Mouse (Mus musculus) brain, embryonic 14.5 days (tissue): ENCODE data around the gene Slco2b1.

Experiments used
- CTCF ChIP-seq: fragments of 200-500 bp; IDR thresholded peaks from 2 replicates; pipeline ENCODE4 v1.5.1; 2012; ENCODE audit warnings: inconsistent platforms, mild to moderate bottlenecking, moderate library complexity, borderline replicate concordance; ENCODE audit not compliant: insufficient read depth, insufficient read length; ENCODE audit errors: extremely low read depth
- POLR2A ChIP-seq: fragments of 200-500 bp; IDR thresholded peaks from 2 replicates; pipeline ENCODE4 v1.6.1; 2012; ENCODE audit warnings: mild to moderate bottlenecking, inconsistent platforms, borderline replicate concordance; ENCODE audit not compliant: poor library complexity, insufficient read depth, insufficient read length, severe bottlenecking; ENCODE audit errors: extremely low read depth

GRCm38 (mm10) chr7:99649585-99649984 is 61.6 kb downstream of the Slco2b1 start:
- no peak for TF ChIP-seq CTCF
- TF ChIP-seq POLR2A, result no peak
